Mouse (Mus musculus) left cerebral cortex, adult 11 months (tissue): Measurements from ENCODE around the gene Gabpb1.
"Not testable (repeated sequence)": the region's sequence is repeated elsewhere in the genome, so short reads cannot be mapped to it uniquely, and the experiment has no call there.

Experiments used
- DNase-seq: peaks from one replicate; pipeline ENCODE4 v3.0.0; 2022; ENCODE audit warnings: low spot score

The Gabpb1 gene

GRCm38 (mm10) chr2:126640298-126640697 lies 35.8 kb downstream of the Gabpb1 start:
- DNase-seq, result no peak

GRCm38 (mm10) chr2:126635939-126636823 lies 40.0 kb downstream of the Gabpb1 start:
- no peak for DNase-seq

- no peak for DNase-seq
Measured at GRCm38 (mm10) chr2:126633165-126633564, 43.0 kb downstream of the Gabpb1 start.

GRCm38 (mm10) chr2:126628455-126628995 lies 47.6 kb downstream of the Gabpb1 start:
- DNase-seq, result no peak

- no peak for DNase-seq
Measured at GRCm38 (mm10) chr2:126623138-126623537, 53.0 kb downstream of the Gabpb1 start.

- no peak for DNase-seq
Measured at GRCm38 (mm10) chr2:126622455-126622854, 53.7 kb downstream of the Gabpb1 start.

- no peak for DNase-seq
Measured at GRCm38 (mm10) chr2:126619249-126619704, 56.9 kb downstream of the Gabpb1 start, which contains the start of gene Hdc. Hdc (minus strand) TSS chr2:126619299.

GRCm38 (mm10) chr2:126618470-126619179 lies 57.5 kb downstream of the Gabpb1 start:
- no peak for DNase-seq

GRCm38 (mm10) chr2:126615355-126615754 lies 60.8 kb downstream of the Gabpb1 start:
- no peak for DNase-seq

- not testable (repeated sequence) for DNase-seq
Measured at GRCm38 (mm10) chr2:126609600-126609999, 66.5 kb downstream of the Gabpb1 start.

GRCm38 (mm10) chr2:126607553-126608203 lies 68.5 kb downstream of the Gabpb1 start:
- DNase-seq, result no peak

- DNase-seq, result no peak
Measured at GRCm38 (mm10) chr2:126606688-126607062, 69.5 kb downstream of the Gabpb1 start.

- no peak for DNase-seq
Measured at GRCm38 (mm10) chr2:126606061-126606687, 70.0 kb downstream of the Gabpb1 start.

GRCm38 (mm10) chr2:126601918-126602600 lies 74.1 kb downstream of the Gabpb1 start:
- DNase-seq, result no peak

- DNase-seq, result no peak
Measured at GRCm38 (mm10) chr2:126600533-126600932, 75.6 kb downstream of the Gabpb1 start.

- DNase-seq, result no peak
Measured at GRCm38 (mm10) chr2:126599005-126599404, 77.1 kb downstream of the Gabpb1 start.

GRCm38 (mm10) chr2:126598359-126598758 lies 77.8 kb downstream of the Gabpb1 start:
- no peak for DNase-seq

- DNase-seq, result no peak
Measured at GRCm38 (mm10) chr2:126597279-126598241, 78.6 kb downstream of the Gabpb1 start.

- DNase-seq, result no peak
Measured at GRCm38 (mm10) chr2:126596347-126597072, 79.6 kb downstream of the Gabpb1 start.
